ENCODE assay signal across 17 mouse cellular contexts in the genomic region with DNA sequence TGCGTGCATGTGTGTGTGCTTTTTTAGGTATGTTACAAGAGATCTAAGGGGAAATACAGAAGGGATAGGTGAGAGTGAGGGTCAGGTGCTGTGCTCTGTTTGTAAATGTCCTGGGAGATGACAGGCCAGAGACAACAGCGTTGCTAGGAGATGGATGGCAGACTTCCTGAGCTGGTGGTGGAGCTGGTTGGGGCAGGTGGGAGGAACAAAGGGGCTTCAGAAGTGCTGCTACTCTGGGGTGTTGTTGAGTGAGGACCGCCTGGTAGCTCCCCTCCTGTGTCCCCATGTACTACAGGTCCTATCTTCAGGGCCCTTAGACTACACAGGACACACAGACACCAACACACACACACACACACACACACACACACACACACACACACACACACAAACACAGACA. TPM values are rescaled to one million over a fixed set of nuclear protein-coding genes. Genes with fewer than 3 reads are reported as not detected.
DNase-seq lines count a peak whose midpoint lies in the region; ATAC-seq lines count a peak whose summit lies in the region.
"Had no signal": no experiment of that assay in that cellular context is flagged by ENCODE, and none has a peak within 500 bp of the region (broad histone marks: within the 10 kb centered on the region; RNA-seq: fewer than 3 reads in every experiment).

No protein-coding gene starts in this region.

- H3K4me3 ChIP-seq in hindbrain, embryonic 12.5 days: no peak overlapping the region
- no peak overlapping the region for H3K4me3 ChIP-seq in hindbrain, embryonic 16.5 days (ENCODE audit: low read length)
- H3K4me3 ChIP-seq in embryonic facial prominence, embryonic 10.5 days: no peak overlapping the region
- H3K4me3 ChIP-seq: kidney, embryonic 15.5 days; liver, embryonic 13.5 days; neural tube, embryonic 15.5 days had no signal

- ATAC-seq in hindbrain, embryonic 12.5 days (ENCODE audit: low FRiP score): no peak
- no peak for ATAC-seq in hindbrain, embryonic 16.5 days
- ATAC-seq: forebrain, embryonic 14.5 days had no signal

- 43% methylated on average over 2 of the region's 3 CpGs for WGBS in hindbrain, embryonic 12.5 days
- WGBS in hindbrain, embryonic 16.5 days: 54% methylated on average over 3 of the region's 3 CpGs
- WGBS in embryonic facial prominence, embryonic 10.5 days: 55% methylated on average over 3 of the region's 3 CpGs

- no peaks in the 10 kb centered on the region for H3K27me3 ChIP-seq in hindbrain, embryonic 12.5 days
- H3K27me3 ChIP-seq in hindbrain, embryonic 16.5 days (replicated peaks; ENCODE audit: control insufficient read depth, insufficient read depth, low read length): no peaks in the 10 kb centered on the region
- no peaks in the 10 kb centered on the region for H3K27me3 ChIP-seq in embryonic facial prominence, embryonic 10.5 days (replicated peaks; ENCODE audit: low read depth, poor library complexity, severe bottlenecking)
- H3K27me3 ChIP-seq: kidney, embryonic 15.5 days; liver, embryonic 13.5 days; neural tube, embryonic 15.5 days had no signal

- H3K36me3 ChIP-seq in hindbrain, embryonic 12.5 days: peaks cover 56% of the 10 kb centered on the region
- H3K36me3 ChIP-seq in hindbrain, embryonic 16.5 days (ENCODE audit: control insufficient read depth, insufficient read depth, low read length): peaks cover 16% of the 10 kb centered on the region
- peaks cover 82% of the 10 kb centered on the region for H3K36me3 ChIP-seq in embryonic facial prominence, embryonic 10.5 days (replicated peaks)

- H3K9ac ChIP-seq in hindbrain, embryonic 12.5 days: peak overlapping the region; percentile 9; the same call in 1 of the 2 replicates
- no peak overlapping the region for H3K9ac ChIP-seq in hindbrain, embryonic 16.5 days (ENCODE audit: low read depth, low read length)
- H3K9ac ChIP-seq: kidney, embryonic 15.5 days; liver, embryonic 13.5 days; neural tube, embryonic 15.5 days had no signal

- no peaks in the 10 kb centered on the region for H3K9me3 ChIP-seq in hindbrain, embryonic 12.5 days (replicated peaks)
- H3K9me3 ChIP-seq in hindbrain, embryonic 16.5 days (ENCODE audit: control insufficient read depth, low read length): no peaks in the 10 kb centered on the region
- H3K9me3 ChIP-seq in embryonic facial prominence, embryonic 10.5 days: no peaks in the 10 kb centered on the region
- H3K9me3 ChIP-seq: G1E; kidney, embryonic 15.5 days; liver, embryonic 13.5 days; neural tube, embryonic 15.5 days had no signal

- H3K4me1 ChIP-seq in hindbrain, embryonic 12.5 days: peaks cover 5% of the 10 kb centered on the region; the same call in 1 of the 2 replicates
- H3K4me1 ChIP-seq in hindbrain, embryonic 16.5 days (ENCODE audit: control insufficient read depth, insufficient read depth, low read depth, low read length): no peaks in the 10 kb centered on the region
- peaks cover 28% of the 10 kb centered on the region for H3K4me1 ChIP-seq in embryonic facial prominence, embryonic 10.5 days
- H3K4me1 ChIP-seq: neural tube, embryonic 15.5 days had no signal

- peak overlapping the region; percentile 26; the same call in 1 of the 2 replicates for H3K27ac ChIP-seq in hindbrain, embryonic 12.5 days
- no peak overlapping the region for H3K27ac ChIP-seq in hindbrain, embryonic 16.5 days (ENCODE audit: low read depth, low read length)
- peak overlapping the region; percentile 45; the same call in 1 of the 2 replicates for H3K27ac ChIP-seq in embryonic facial prominence, embryonic 10.5 days (replicated peaks)
- H3K27ac ChIP-seq: kidney, embryonic 15.5 days; liver, embryonic 13.5 days; neural tube, embryonic 15.5 days had no signal

- no peak overlapping the region for H3K4me2 ChIP-seq in hindbrain, embryonic 12.5 days (replicated peaks)
- no peak overlapping the region for H3K4me2 ChIP-seq in hindbrain, embryonic 16.5 days (ENCODE audit: low read length)
- H3K4me2 ChIP-seq: kidney, embryonic 15.5 days; liver, embryonic 13.5 days; neural tube, embryonic 15.5 days had no signal

- peak; percentile 32 to 43 for DNase-seq in CD8-positive naive resting alpha-beta T cell, adult 2 months (ENCODE audit: low read depth in 2 of 2, low spot score in 2 of 2)
- DNase-seq in embryonic facial prominence, embryonic 10.5 days (ENCODE audit: low spot score): peak; percentile 34
- DNase-seq in thymus, postnatal 0 days (ENCODE audit: low spot score): peak; percentile 73
- DNase-seq in gastrocnemius, postnatal 4 days (ENCODE audit: low spot score in 2 of 2): no peak
- no peak for DNase-seq in right cerebral cortex, postnatal 10 days (ENCODE audit: low spot score in 2 of 2)
- DNase-seq: adrenal gland, postnatal 14 days; cerebellum, adult 8-10 months; heart, adult 18-20 months; liver, embryonic 13.5 days; lung, postnatal 36 days; retina, postnatal 1 day had no signal

RNA-seq across cellular contexts. Expression of a gene that starts 28.3 kb away (rescaled TPM):
- 1.4 and 1.5 TPM in 2 replicates for polyA plus RNA-seq in hindbrain, embryonic 12.5 days (2016; fragmentation: Nextera tagmentation; extraction: Ambion mirVana)
- polyA plus RNA-seq in hindbrain, embryonic 16.5 days (2015; fragmentation: Nextera tagmentation; extraction: Ambion mirVana): 1.1 and 1.2 TPM in 2 replicates
- polyA plus RNA-seq in embryonic facial prominence, embryonic 10.5 days (2016; fragmentation: Nextera tagmentation; extraction: Ambion mirVana): 1.2 and 1.8 TPM in 2 replicates
- polyA plus RNA-seq in thymus, postnatal 0 days (2015; fragmentation: Nextera tagmentation; extraction: Ambion mirVana): 7.2 and 8.7 TPM in 2 replicates
- total RNA-seq in gastrocnemius, postnatal 4 days (2021): 1 to 10 TPM; 3.8 to 4.0 TPM

RNA-seq across cellular contexts. Expression of a gene that starts 28.6 kb away (rescaled TPM):
- polyA plus RNA-seq in hindbrain, embryonic 12.5 days (2016; fragmentation: Nextera tagmentation; extraction: Ambion mirVana): 46.2 and 52.0 TPM in 2 replicates
- polyA plus RNA-seq in hindbrain, embryonic 16.5 days (2015; fragmentation: Nextera tagmentation; extraction: Ambion mirVana): 42.4 and 54.9 TPM in 2 replicates
- polyA plus RNA-seq in embryonic facial prominence, embryonic 10.5 days (2016; fragmentation: Nextera tagmentation; extraction: Ambion mirVana): 57.7 and 58.9 TPM in 2 replicates
- 30.0 and 37.4 TPM in 2 replicates for polyA plus RNA-seq in thymus, postnatal 0 days (2015; fragmentation: Nextera tagmentation; extraction: Ambion mirVana)
- 10 to 100 TPM; 72.4 to 77.4 TPM for total RNA-seq in gastrocnemius, postnatal 4 days (2021)

RNA-seq across cellular contexts. Expression of a gene that starts 46.6 kb away (rescaled TPM):
- 36.5 and 38.9 TPM in 2 replicates for polyA plus RNA-seq in hindbrain, embryonic 12.5 days (2016; fragmentation: Nextera tagmentation; extraction: Ambion mirVana)
- polyA plus RNA-seq in hindbrain, embryonic 16.5 days (2015; fragmentation: Nextera tagmentation; extraction: Ambion mirVana): 23.0 and 29.3 TPM in 2 replicates
- polyA plus RNA-seq in embryonic facial prominence, embryonic 10.5 days (2016; fragmentation: Nextera tagmentation; extraction: Ambion mirVana): 18.4 and 20.4 TPM in 2 replicates
- 12.8 and 15.2 TPM in 2 replicates for polyA plus RNA-seq in thymus, postnatal 0 days (2015; fragmentation: Nextera tagmentation; extraction: Ambion mirVana)
- 10 to 100 TPM; 11.5 to 15.7 TPM for total RNA-seq in gastrocnemius, postnatal 4 days (2021)

Comparison
In these comparisons a context has a peak if more than half of its experiments do, and no peak if none do; other contexts are left out.
1. DNase-seq: peak in CD8-positive naive resting alpha-beta T cell, adult 2 months (2 of 2), embryonic facial prominence, embryonic 10.5 days (single experiment) and thymus, postnatal 0 days (single experiment); none in gastrocnemius, postnatal 4 days (0 of 2) and right cerebral cortex, postnatal 10 days (0 of 2).